Mouse (Mus musculus): ENCODE measurements around the gene Bco1. TPM values are rescaled to one million over a fixed set of nuclear protein-coding genes. Genes with fewer than 3 reads are reported as not detected.
A peak's percentile ranks its signal among the peaks of the same experiment; 100 is the strongest.

The Bco1 gene
- polyA plus RNA-seq, 1 experiment: not detected

GRCm38 (mm10) chr8:117126411-117126810 lies 30.8 kb downstream of the Bco1 start:
- Histone ChIP-seq H3K4me3 (ENCODE audit: insufficient read depth, low read length) (no peak overlapping the region), H3K4me1 (ENCODE audit: control insufficient read depth, insufficient read depth, low read length) (no peaks in the 10 kb centered on the region), H3K27ac (ENCODE audit: insufficient read depth, low read length) (no peak overlapping the region)
- TF ChIP-seq POLR2A (IDR thresholded peaks at IDR 0.05; ENCODE audit: low read depth, low read length) (no peak), CTCF (IDR thresholded peaks at IDR 0.05; ENCODE audit: borderline replicate concordance, insufficient read depth, low read length) (no peak)

GRCm38 (mm10) chr8:117127063-117127462 lies 31.4 kb downstream of the Bco1 start:
- Histone ChIP-seq H3K4me3 (ENCODE audit: insufficient read depth, low read length) (no peak overlapping the region), H3K27ac (ENCODE audit: insufficient read depth, low read length) (no peak overlapping the region), H3K4me1 (ENCODE audit: control insufficient read depth, insufficient read depth, low read length) (no peaks in the 10 kb centered on the region)
- TF ChIP-seq CTCF (IDR thresholded peaks at IDR 0.05; ENCODE audit: borderline replicate concordance, insufficient read depth, low read length): no peak

- Histone ChIP-seq H3K4me1 (ENCODE audit: control insufficient read depth, insufficient read depth, low read length) (no peaks in the 10 kb centered on the region), H3K27ac (ENCODE audit: insufficient read depth, low read length) (no peak overlapping the region), H3K4me3 (ENCODE audit: insufficient read depth, low read length) (no peak overlapping the region)
- TF ChIP-seq POLR2A (IDR thresholded peaks at IDR 0.05; ENCODE audit: low read depth, low read length): no peak
Observed at GRCm38 (mm10) chr8:117133702-117134101, 38.0 kb downstream of the Bco1 start.

- Histone ChIP-seq H3K4me3 (ENCODE audit: insufficient read depth, low read length) (no peak overlapping the region), H3K27ac (ENCODE audit: insufficient read depth, low read length) (no peak overlapping the region), H3K4me1 (ENCODE audit: control insufficient read depth, insufficient read depth, low read length) (no peaks in the 10 kb centered on the region)
- no peak for TF ChIP-seq POLR2A (IDR thresholded peaks at IDR 0.05; ENCODE audit: low read depth, low read length)
- no peak for TF ChIP-seq CTCF (IDR thresholded peaks at IDR 0.05; ENCODE audit: borderline replicate concordance, insufficient read depth, low read length)
Observed at GRCm38 (mm10) chr8:117136351-117136750, 40.7 kb downstream of the Bco1 start.

- Histone ChIP-seq H3K4me3 (ENCODE audit: insufficient read depth, low read length) (no peak overlapping the region), H3K4me1 (ENCODE audit: control insufficient read depth, insufficient read depth, low read length) (no peaks in the 10 kb centered on the region), H3K27ac (ENCODE audit: insufficient read depth, low read length) (no peak overlapping the region)
- TF ChIP-seq POLR2A (IDR thresholded peaks at IDR 0.05; ENCODE audit: low read depth, low read length): no peak
- TF ChIP-seq CTCF (IDR thresholded peaks at IDR 0.05; ENCODE audit: borderline replicate concordance, insufficient read depth, low read length): no peak
Observed at GRCm38 (mm10) chr8:117136763-117137162, 41.1 kb downstream of the Bco1 start.

DNA sequence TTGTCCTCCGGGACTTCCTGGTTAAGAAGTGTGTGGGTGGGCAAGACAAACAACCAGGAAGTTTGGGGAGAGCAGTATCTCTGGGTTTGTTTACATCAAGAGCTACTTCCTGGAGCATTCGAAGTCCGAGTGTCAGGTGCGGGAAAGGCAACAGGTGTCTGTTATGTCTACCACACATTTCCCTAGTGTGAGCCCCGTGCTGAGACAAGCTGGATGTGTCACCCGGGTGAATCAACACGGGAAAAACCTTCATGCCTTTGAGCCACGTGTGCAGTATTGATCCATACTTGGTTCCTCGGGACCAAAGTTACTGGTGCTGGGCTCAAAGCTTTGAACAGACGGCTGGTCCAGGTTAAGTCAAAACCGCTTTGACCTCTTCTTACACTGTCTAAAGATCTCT lies 41.7 kb downstream of the Bco1 start:
- no peak overlapping the region for H3K27ac ChIP-seq (ENCODE audit: insufficient read depth, low read length)
- H3K4me1 ChIP-seq (ENCODE audit: control insufficient read depth, insufficient read depth, low read length): no peaks in the 10 kb centered on the region
- no peak overlapping the region for H3K4me3 ChIP-seq (ENCODE audit: insufficient read depth, low read length)
- no peak for TF ChIP-seq POLR2A (IDR thresholded peaks at IDR 0.05; ENCODE audit: low read depth, low read length)

GRCm38 (mm10) chr8:117148520-117148919 lies 52.9 kb downstream of the Bco1 start:
- Histone ChIP-seq H3K27ac (ENCODE audit: insufficient read depth, low read length) (no peak overlapping the region), H3K4me3 (ENCODE audit: insufficient read depth, low read length) (no peak overlapping the region), H3K4me1 (ENCODE audit: control insufficient read depth, insufficient read depth, low read length) (no peaks in the 10 kb centered on the region)
- TF ChIP-seq CTCF (IDR thresholded peaks at IDR 0.05; ENCODE audit: borderline replicate concordance, insufficient read depth, low read length) (no peak), POLR2A (IDR thresholded peaks at IDR 0.05; ENCODE audit: low read depth, low read length) (no peak)

DNA sequence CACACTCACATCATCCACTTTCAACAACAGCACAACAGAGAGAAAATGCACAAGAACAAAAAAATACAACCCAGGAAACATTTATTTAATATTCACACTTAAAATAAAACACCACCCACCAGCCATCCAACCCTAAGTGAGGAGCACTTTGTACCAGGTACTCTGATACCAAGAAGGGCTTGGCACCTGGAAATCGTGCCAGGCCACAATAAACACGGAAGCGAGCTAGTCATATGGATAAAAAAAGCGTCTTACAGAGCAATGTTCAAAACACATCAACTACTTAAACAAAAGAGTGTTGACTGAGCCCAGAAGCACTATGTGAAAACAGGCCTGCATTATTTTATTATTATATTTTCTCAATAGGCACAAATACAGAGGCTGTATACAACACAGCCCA lies 60.5 kb downstream of the Bco1 start:
- Histone ChIP-seq H3K4me3 (ENCODE audit: insufficient read depth, low read length) (no peak overlapping the region), H3K4me1 (ENCODE audit: control insufficient read depth, insufficient read depth, low read length) (peaks cover 9% of the 10 kb centered on the region; the same call in 1 of the 2 replicates), H3K27ac (ENCODE audit: insufficient read depth, low read length) (no peak overlapping the region)
- TF ChIP-seq CTCF (IDR thresholded peaks at IDR 0.05; ENCODE audit: borderline replicate concordance, insufficient read depth, low read length) (no peak), POLR2A (IDR thresholded peaks at IDR 0.05; ENCODE audit: low read depth, low read length) (no peak)

DNA sequence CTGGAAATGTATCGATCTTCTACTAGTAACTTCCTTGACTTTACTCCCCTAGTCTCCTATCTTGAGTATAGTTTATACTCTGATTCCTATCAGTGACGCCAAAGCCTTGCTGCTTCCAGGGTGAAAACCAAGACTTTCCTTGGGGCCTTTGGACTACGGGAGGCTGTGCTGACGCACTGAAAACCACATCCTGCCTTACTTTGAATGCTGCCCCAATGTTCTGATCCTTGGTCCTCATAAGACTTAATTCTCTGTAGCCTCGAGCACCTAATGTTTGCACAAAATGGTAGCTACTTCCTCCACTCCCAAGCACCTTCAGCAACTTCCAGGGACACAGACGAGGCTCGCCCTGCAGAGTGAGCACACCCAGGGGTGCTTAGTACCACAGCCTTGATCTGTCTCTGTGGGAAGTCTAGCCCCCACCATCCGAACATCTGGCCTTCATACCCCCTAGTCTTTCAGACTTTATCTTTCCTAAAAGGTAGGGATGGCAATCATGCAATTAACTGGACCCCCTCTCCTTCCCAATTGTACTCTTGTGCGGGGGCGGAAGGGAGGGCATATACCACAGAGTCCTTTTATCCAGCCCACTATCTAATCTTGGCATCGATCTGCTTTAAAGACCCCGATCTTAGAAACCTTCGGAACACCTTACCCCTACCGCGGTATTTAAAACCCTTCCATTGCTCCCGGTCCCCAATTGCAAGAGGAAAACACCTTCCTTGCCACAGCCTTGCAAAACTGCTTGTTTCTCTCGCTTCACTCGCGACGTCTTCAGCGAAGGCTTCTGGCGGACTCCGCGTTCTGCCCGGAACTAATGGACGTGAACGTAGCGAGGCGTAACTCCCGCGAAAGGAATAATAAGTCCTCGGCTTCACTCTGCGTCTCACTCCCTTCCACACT lies 61.5 kb downstream of the Bco1 start:
- peak overlapping the region; percentile 51 for H3K27ac ChIP-seq (ENCODE audit: insufficient read depth, low read length)
- peak overlapping the region; percentile 74 for H3K4me3 ChIP-seq (ENCODE audit: insufficient read depth, low read length)
- TF ChIP-seq CTCF (IDR thresholded peaks at IDR 0.05; ENCODE audit: borderline replicate concordance, insufficient read depth, low read length) (no peak), POLR2A (IDR thresholded peaks at IDR 0.05; ENCODE audit: low read depth, low read length) (no peak; the same call in none of the 2 replicates)
- peaks cover 9% of the 10 kb centered on the region; the same call in 1 of the 2 replicates for H3K4me1 ChIP-seq (ENCODE audit: control insufficient read depth, insufficient read depth, low read length)

GRCm38 (mm10) chr8:117157769-117158091 lies 62.1 kb downstream of the Bco1 start:
- Histone ChIP-seq H3K4me3 (ENCODE audit: insufficient read depth, low read length) (peak overlapping the region; percentile 75), H3K27ac (ENCODE audit: insufficient read depth, low read length) (peak overlapping the region; percentile 51; the same call in 1 of the 2 replicates), H3K4me1 (ENCODE audit: control insufficient read depth, insufficient read depth, low read length) (peaks cover 9% of the 10 kb centered on the region; the same call in 1 of the 2 replicates)
- TF ChIP-seq CTCF (IDR thresholded peaks at IDR 0.05; ENCODE audit: borderline replicate concordance, insufficient read depth, low read length): no peak
- TF ChIP-seq POLR2A (IDR thresholded peaks at IDR 0.05; ENCODE audit: low read depth, low read length): peak; percentile 91

Data from embryonic fibroblast, embryonic 13.5 days (primary cell).